Mouse (Mus musculus): ENCODE data around the gene Nrp1. TPM values are rescaled to one million over a fixed set of nuclear protein-coding genes. Genes with fewer than 3 reads are reported as not detected.

The Nrp1 gene
- polyA plus RNA-seq, 1 experiment = 1.1 TPM

DNA sequence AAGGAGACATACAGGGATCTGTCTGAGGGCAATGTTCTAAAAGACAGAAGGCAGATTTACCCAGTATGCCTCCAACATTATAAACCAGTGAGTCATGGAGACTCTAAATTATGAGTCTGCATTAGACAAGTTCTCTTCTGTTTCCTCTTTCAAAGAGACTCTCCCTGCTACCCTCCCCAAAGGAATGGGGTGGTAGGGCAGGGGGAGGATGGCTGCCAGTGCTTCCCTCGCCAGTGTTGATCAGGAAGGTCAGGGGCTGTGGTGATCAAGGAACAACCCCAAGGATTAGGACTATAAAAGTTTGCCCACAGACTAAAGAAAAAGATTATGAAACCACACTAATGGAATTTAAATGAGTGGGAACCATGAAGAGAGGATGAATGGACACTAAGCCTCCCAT, 70.6 kb downstream of the Nrp1 start:
- TF ChIP-seq GATA1 (IDR thresholded peaks at IDR 0.05; ENCODE audit: borderline replicate concordance, low read length) = no peak
- no peak for TF ChIP-seq FLI1 (IDR thresholded peaks at IDR 0.05; ENCODE audit: low read length)
- H3K4me1 ChIP-seq = no peaks in the 10 kb centered on the region
- peaks cover 3% of the 10 kb centered on the region for H3K27me3 ChIP-seq (replicated peaks)
- H3K36me3 ChIP-seq (replicated peaks; ENCODE audit: low read length) = no peaks in the 10 kb centered on the region
- H3K4me3 ChIP-seq (replicated peaks) = no peak overlapping the region
- H3K9me3 ChIP-seq = no peaks in the 10 kb centered on the region

DNA sequence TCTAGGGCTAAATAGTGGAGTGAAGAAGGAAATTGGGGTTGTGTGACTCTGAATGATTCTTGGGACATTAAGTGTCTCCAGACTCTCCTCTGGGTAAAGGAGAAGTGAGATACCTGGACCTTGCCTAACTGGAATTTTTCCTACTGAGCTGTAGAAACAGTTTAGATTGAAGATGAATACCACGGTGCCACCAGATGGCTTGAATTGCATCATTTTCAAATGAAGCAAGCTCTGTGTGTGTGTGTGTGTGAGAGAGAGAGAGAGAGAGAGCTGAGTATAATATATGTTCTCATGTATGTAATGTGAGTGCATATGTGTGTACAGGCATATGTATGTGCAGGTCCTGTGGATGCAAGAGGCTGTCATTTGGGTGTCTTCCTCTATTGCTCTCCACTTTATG, 72.7 kb downstream of the Nrp1 start:
- Histone ChIP-seq H3K4me3 (replicated peaks) (no peak overlapping the region), H3K36me3 (replicated peaks; ENCODE audit: low read length) (no peaks in the 10 kb centered on the region), H3K4me1 (no peaks in the 10 kb centered on the region), H3K9me3 (no peaks in the 10 kb centered on the region), H3K27me3 (replicated peaks) (peaks cover 3% of the 10 kb centered on the region)
- TF ChIP-seq GATA1 (IDR thresholded peaks at IDR 0.05; ENCODE audit: borderline replicate concordance, low read length) = no peak
- no peak for TF ChIP-seq FLI1 (IDR thresholded peaks at IDR 0.05; ENCODE audit: low read length)

DNA sequence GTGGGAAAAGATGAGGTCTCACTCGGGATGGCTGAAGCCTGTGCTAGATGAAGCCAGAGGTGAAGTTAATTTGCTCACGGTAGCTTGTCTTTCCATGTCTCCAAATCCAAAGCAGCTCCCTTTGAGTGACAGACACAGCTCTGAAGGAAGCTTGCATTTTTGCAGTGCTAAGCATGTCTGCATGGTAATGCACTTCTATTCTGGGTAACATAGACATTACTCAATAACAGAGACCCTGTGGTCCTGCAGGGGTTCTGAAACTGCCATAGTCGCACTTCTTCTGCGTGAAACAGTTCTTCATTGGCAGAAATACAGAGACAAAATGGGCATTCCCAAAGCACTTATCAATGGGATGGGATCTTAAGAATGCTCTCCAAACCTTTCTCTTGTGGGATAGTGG, 77.3 kb downstream of the Nrp1 start:
- TF ChIP-seq GATA1 (IDR thresholded peaks at IDR 0.05; ENCODE audit: borderline replicate concordance, low read length) (no peak), FLI1 (IDR thresholded peaks at IDR 0.05; ENCODE audit: low read length) (no peak)
- H3K27me3 ChIP-seq (replicated peaks) = peaks cover 3% of the 10 kb centered on the region
- H3K4me3 ChIP-seq (replicated peaks) = no peak overlapping the region
- H3K9me3 ChIP-seq = no peaks in the 10 kb centered on the region
- H3K36me3 ChIP-seq (replicated peaks; ENCODE audit: low read length) = no peaks in the 10 kb centered on the region
- H3K4me1 ChIP-seq = no peaks in the 10 kb centered on the region

DNA sequence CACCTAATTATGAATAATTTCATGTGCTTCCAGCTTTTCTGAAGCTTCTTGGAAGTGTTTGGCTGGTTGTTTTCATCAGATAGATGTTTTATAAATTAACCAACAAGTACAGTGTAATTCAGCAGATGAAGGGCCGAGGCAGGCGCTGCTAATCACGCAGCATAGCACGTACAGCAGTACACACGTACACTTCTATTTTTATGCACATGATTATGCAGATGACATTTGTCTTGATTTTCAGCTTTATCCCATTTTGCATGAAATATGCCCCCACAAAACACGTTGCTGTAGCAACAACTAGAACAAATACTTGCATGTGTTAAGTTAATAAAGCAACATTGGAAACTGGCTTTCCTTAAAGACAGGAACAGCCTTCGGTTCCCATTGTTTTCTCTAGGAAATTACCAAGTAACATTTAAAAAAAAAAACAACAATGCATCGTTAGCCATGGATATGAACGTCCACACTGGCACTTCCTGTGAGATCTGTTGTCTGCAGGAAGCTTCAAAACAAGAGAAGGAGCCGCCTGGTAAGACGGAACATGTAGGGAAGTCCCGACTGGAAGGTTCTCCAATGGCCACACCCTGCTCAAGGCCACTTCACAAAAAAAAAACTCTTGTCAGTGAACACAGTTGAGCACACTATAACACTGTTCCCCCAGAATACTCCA, 78.9 kb downstream of the Nrp1 start:
- TF ChIP-seq FLI1 (IDR thresholded peaks at IDR 0.05; ENCODE audit: low read length) = no peak
- TF ChIP-seq GATA1 (IDR thresholded peaks at IDR 0.05; ENCODE audit: borderline replicate concordance, low read length) = no peak
- H3K9me3 ChIP-seq = no peaks in the 10 kb centered on the region
- no peak overlapping the region for H3K4me3 ChIP-seq (replicated peaks)
- H3K27me3 ChIP-seq (replicated peaks) = no peaks in the 10 kb centered on the region
- H3K4me1 ChIP-seq = no peaks in the 10 kb centered on the region
- H3K36me3 ChIP-seq (replicated peaks; ENCODE audit: low read length) = no peaks in the 10 kb centered on the region

DNA sequence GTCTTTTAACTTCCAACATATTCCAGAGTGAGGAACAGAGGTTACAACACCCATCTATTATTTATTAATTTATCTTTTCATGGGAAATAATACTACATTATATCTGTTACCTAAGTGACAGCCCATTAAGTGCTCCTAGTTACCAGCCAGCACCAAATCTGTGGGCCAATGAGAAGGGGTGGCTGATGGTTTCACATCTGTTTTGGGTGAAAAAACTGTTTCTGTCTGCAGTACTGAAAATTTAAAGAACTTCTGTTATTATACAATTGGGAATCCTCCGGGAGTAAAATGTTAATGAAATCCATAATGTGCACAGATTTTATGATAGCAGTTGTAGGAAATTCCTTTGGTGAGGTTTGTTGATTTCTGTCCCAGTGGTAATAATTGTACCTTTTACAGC, 83.0 kb downstream of the Nrp1 start:
- Histone ChIP-seq H3K4me1 (no peaks in the 10 kb centered on the region), H3K9me3 (no peaks in the 10 kb centered on the region), H3K27me3 (replicated peaks) (peaks cover 2% of the 10 kb centered on the region), H3K4me3 (replicated peaks) (no peak overlapping the region), H3K36me3 (replicated peaks; ENCODE audit: low read length) (no peaks in the 10 kb centered on the region)
- TF ChIP-seq GATA1 (IDR thresholded peaks at IDR 0.05; ENCODE audit: borderline replicate concordance, low read length) (no peak), FLI1 (IDR thresholded peaks at IDR 0.05; ENCODE audit: low read length) (no peak)

DNA sequence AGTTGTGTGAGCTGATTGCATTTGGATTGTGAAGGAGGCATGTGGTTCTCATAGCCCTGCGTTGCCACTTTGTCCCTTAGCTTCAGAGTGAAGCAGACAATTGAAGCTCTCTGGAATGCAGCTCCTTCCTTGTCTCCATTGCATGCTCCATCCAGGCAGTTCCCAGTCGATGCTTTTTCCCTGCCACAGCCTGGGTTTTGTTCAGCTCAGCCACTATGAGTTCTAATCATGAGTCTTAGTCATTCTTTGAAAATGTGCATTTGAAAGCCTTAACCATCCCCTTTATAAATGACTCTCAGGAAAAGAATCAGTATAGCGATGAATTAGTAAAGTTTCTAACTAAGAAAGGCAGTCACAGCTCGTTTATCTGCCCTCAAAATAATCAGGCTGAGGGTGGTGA, 87.2 kb downstream of the Nrp1 start:
- Histone ChIP-seq H3K9me3 (no peaks in the 10 kb centered on the region), H3K36me3 (replicated peaks; ENCODE audit: low read length) (no peaks in the 10 kb centered on the region), H3K27me3 (replicated peaks) (peaks cover 2% of the 10 kb centered on the region), H3K4me3 (replicated peaks) (no peak overlapping the region), H3K4me1 (no peaks in the 10 kb centered on the region)
- no peak for TF ChIP-seq FLI1 (IDR thresholded peaks at IDR 0.05; ENCODE audit: low read length)
- TF ChIP-seq GATA1 (IDR thresholded peaks at IDR 0.05; ENCODE audit: borderline replicate concordance, low read length) = no peak

DNA sequence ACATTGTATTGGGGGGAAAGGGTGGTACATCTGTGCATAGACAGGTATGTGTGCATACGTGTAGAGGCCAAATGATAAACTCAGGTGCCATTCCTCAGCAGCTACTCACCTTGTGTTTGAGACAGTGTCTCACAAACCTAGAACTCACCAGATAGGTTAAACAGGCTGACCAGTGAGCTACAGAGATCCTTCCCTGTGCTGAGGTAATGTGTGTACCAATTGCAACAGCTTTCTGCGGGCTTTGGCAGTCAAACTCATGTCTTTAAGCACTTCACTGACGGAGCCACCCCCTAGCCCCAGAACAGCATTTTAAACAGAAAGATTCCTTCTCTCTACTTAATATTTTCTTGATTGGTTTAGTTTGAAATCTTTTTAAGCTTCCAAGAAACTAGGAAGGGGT, 88.2 kb downstream of the Nrp1 start:
- TF ChIP-seq GATA1 (IDR thresholded peaks at IDR 0.05; ENCODE audit: borderline replicate concordance, low read length) (no peak), FLI1 (IDR thresholded peaks at IDR 0.05; ENCODE audit: low read length) (no peak)
- no peaks in the 10 kb centered on the region for H3K9me3 ChIP-seq
- H3K36me3 ChIP-seq (replicated peaks; ENCODE audit: low read length) = no peaks in the 10 kb centered on the region
- no peak overlapping the region for H3K4me3 ChIP-seq (replicated peaks)
- peaks cover under 1% of the 10 kb centered on the region; the same call in 1 of the 2 replicates for H3K4me1 ChIP-seq
- peaks cover 2% of the 10 kb centered on the region for H3K27me3 ChIP-seq (replicated peaks)

DNA sequence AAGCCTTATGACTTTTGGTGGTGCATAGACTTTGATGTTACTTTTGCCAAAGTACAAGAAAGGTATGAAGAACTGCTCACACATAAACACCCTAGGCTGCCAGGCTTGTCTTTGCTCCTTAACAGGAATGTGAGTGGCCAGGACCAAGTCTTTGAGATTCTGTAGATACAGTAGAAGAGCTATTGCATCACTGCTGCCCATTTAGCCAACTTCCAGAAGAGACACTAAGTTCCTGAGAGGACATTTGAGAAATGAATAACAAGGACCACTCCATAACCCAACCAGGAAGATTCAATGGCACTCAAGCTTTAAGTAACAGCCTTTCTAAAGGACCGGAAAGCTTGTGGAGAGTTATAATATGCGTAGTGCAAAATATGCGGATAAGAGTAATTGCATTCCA, 88.9 kb downstream of the Nrp1 start:
- TF ChIP-seq GATA1 (IDR thresholded peaks at IDR 0.05; ENCODE audit: borderline replicate concordance, low read length) (no peak), FLI1 (IDR thresholded peaks at IDR 0.05; ENCODE audit: low read length) (no peak)
- Histone ChIP-seq H3K27me3 (replicated peaks) (peaks cover 2% of the 10 kb centered on the region), H3K9me3 (no peaks in the 10 kb centered on the region), H3K4me3 (replicated peaks) (no peak overlapping the region), H3K36me3 (replicated peaks; ENCODE audit: low read length) (no peaks in the 10 kb centered on the region), H3K4me1 (peaks cover 4% of the 10 kb centered on the region; the same call in 1 of the 2 replicates)

DNA sequence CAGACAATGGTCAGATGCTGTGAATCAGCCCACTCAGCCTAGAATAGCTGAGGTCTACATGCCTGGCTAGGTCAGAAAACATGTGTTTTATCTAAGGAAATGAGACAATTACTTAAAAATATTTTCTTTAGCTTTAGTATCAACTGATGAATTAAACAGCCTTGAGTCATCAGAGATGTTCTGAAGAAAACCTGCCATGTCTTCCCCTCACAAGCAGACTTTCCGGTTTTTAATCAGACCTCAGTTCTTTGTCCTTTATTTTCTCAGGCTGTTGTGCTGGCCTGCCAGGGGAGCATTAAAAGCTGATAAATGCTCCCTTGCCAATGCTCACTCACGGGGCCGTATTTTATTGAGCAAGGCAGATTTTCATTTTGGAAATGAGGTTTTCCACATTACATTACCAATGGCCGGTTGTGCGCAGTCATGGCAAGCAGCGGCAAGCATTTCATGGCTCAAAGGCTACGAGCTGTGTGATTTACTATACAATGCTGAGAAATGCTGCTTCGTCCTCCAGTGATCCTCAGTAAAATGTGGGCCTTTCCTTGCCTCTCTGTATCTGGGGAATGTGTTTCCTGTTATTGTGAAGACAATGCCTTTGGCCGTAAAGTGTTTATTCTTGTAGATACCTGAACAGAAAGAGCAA, 92.1 kb downstream of the Nrp1 start:
- TF ChIP-seq FLI1 (IDR thresholded peaks at IDR 0.05; ENCODE audit: low read length) (no peak), GATA1 (IDR thresholded peaks at IDR 0.05; ENCODE audit: borderline replicate concordance, low read length) (no peak)
- Histone ChIP-seq H3K4me3 (replicated peaks) (no peak overlapping the region), H3K27me3 (replicated peaks) (peaks cover 2% of the 10 kb centered on the region), H3K36me3 (replicated peaks; ENCODE audit: low read length) (no peaks in the 10 kb centered on the region), H3K9me3 (no peaks in the 10 kb centered on the region), H3K4me1 (peaks cover 4% of the 10 kb centered on the region; the same call in 1 of the 2 replicates)

DNA sequence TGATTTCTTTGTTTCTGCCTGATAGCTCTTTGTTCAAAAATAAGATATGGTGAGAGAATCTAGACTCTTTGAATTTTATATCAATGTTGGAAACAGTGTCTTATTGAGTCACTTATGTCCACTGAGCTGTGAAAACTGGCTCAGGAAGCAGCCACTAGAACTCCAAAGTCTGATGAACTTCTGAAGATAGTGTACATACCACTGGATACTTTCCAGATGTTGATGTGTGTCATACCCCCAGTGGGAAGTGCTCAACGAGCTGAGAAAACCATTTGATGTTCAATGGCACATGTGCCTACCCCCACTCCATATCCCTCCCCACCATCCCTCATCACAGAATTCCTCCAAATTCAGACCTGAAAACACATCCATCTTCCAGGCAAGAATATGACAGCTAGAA, 92.7 kb downstream of the Nrp1 start:
- H3K4me3 ChIP-seq (replicated peaks) = no peak overlapping the region
- H3K9me3 ChIP-seq = no peaks in the 10 kb centered on the region
- peaks cover 4% of the 10 kb centered on the region; the same call in 1 of the 2 replicates for H3K4me1 ChIP-seq
- no peaks in the 10 kb centered on the region for H3K36me3 ChIP-seq (replicated peaks; ENCODE audit: low read length)
- no peak for TF ChIP-seq GATA1 (IDR thresholded peaks at IDR 0.05; ENCODE audit: borderline replicate concordance, low read length)
- TF ChIP-seq FLI1 (IDR thresholded peaks at IDR 0.05; ENCODE audit: low read length) = no peak
- no peaks in the 10 kb centered on the region for H3K27me3 ChIP-seq (replicated peaks)

Data from megakaryocyte, embryonic 14.5 days (primary cell).